In the genomic region with DNA sequence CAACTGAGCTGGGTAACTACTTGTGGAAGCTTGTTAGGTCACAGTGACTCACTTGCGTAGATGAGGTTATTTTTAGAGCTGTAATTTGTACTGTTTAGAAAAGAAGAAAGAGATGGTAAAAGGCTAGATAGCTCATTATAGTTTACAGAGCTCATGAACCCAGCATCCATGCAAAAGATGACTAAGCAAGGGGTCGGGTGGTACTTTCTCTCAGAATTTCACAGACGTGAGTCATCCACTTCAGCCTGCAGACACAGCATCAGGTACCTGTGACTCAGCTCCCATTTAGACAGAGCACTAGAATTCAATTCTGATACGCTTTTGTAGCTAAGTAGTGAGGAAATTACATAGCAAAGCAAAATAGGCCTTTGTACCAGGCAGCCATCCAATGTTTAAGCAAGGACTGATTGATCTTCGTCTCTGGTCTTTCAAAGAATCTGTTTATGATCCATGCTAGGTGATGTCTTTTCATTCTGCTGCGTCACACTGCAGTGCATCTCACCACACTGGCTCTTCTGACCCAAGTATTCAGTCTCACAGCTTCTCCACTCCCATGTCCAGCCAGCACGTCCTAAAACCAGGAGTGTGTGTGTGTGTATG, we compare ENCODE assay signal across 10 mouse cellular contexts.
A peak's percentile ranks its signal among the peaks of the same experiment; 100 is the strongest.
DNase-seq lines count a peak whose midpoint lies in the region; ATAC-seq and TF ChIP-seq lines count a peak whose summit lies in the region.
"Had no signal": no experiment of that assay in that cellular context is flagged by ENCODE, and none has a peak within 500 bp of the region (broad histone marks: within the 10 kb centered on the region; RNA-seq: fewer than 3 reads in every experiment).

No protein-coding gene starts in this region.

- no peaks in the 10 kb centered on the region for H3K36me3 ChIP-seq in lung, embryonic 14.5 days (ENCODE audit: insufficient read depth)
- H3K36me3 ChIP-seq in intestine, postnatal 0 days (ENCODE audit: control insufficient read depth, insufficient read depth), result no peaks in the 10 kb centered on the region
- H3K36me3 ChIP-seq in stomach, embryonic 14.5 days (ENCODE audit: control insufficient read depth, insufficient read depth, low read length), result no peaks in the 10 kb centered on the region
- H3K36me3 ChIP-seq in embryonic facial prominence, embryonic 10.5 days (replicated peaks), result no peaks in the 10 kb centered on the region

- no peaks in the 10 kb centered on the region; the same call in 1 of the 2 replicates for H3K4me1 ChIP-seq in lung, embryonic 14.5 days (ENCODE audit: insufficient read depth)
- H3K4me1 ChIP-seq in lung, adult 2 months (ENCODE audit: control insufficient read depth, insufficient read depth, low read length), result peaks cover 10% of the 10 kb centered on the region
- peaks cover 20% of the 10 kb centered on the region for H3K4me1 ChIP-seq in intestine, postnatal 0 days (replicated peaks; ENCODE audit: control insufficient read depth, insufficient read depth, low read length)
- no peaks in the 10 kb centered on the region for H3K4me1 ChIP-seq in stomach, embryonic 14.5 days (ENCODE audit: control insufficient read depth, insufficient read depth, low read length)
- peaks cover 9% of the 10 kb centered on the region for H3K4me1 ChIP-seq in embryonic facial prominence, embryonic 10.5 days

- no peak overlapping the region for H3K4me2 ChIP-seq in lung, embryonic 14.5 days
- H3K4me2 ChIP-seq in intestine, postnatal 0 days (replicated peaks; ENCODE audit: low read depth), result no peak overlapping the region
- H3K4me2 ChIP-seq in stomach, embryonic 14.5 days (replicated peaks; ENCODE audit: low read depth, low read length), result no peak overlapping the region

- no peak for ATAC-seq in lung, embryonic 14.5 days (ENCODE audit: insufficient read depth)
- ATAC-seq in intestine, postnatal 0 days, result peak; percentile 60; the same call in 1 of the 2 replicates
- no peak for ATAC-seq in stomach, embryonic 14.5 days (ENCODE audit: insufficient number of reproducible peaks, insufficient read depth, low FRiP score, low read depth)
- ATAC-seq: forebrain, embryonic 16.5 days had no signal

- H3K9me3 ChIP-seq in lung, embryonic 14.5 days (ENCODE audit: low read depth, low read length), result no peaks in the 10 kb centered on the region
- H3K9me3 ChIP-seq in intestine, postnatal 0 days (ENCODE audit: control insufficient read depth), result no peaks in the 10 kb centered on the region
- H3K9me3 ChIP-seq in stomach, embryonic 14.5 days (ENCODE audit: control insufficient read depth, low read depth, low read length), result no peaks in the 10 kb centered on the region
- H3K9me3 ChIP-seq in embryonic facial prominence, embryonic 10.5 days, result no peaks in the 10 kb centered on the region

- H3K9ac ChIP-seq in lung, embryonic 14.5 days, result no peak overlapping the region
- no peak overlapping the region for H3K9ac ChIP-seq in intestine, postnatal 0 days (ENCODE audit: low read depth, low read length)
- H3K9ac ChIP-seq in stomach, embryonic 14.5 days (replicated peaks; ENCODE audit: low read depth, low read length), result no peak overlapping the region

- peak overlapping the region; percentile 46; the same call in 1 of the 2 replicates for H3K27ac ChIP-seq in lung, embryonic 14.5 days (ENCODE audit: low read depth)
- H3K27ac ChIP-seq in intestine, postnatal 0 days (ENCODE audit: low read depth, low read length), result no peak overlapping the region
- peak overlapping the region; percentile 15; the same call in 1 of the 2 replicates for H3K27ac ChIP-seq in stomach, embryonic 14.5 days (ENCODE audit: low read length)
- H3K27ac ChIP-seq in embryonic facial prominence, embryonic 10.5 days (replicated peaks), result no peak overlapping the region

- H3K27me3 ChIP-seq in lung, embryonic 14.5 days (ENCODE audit: insufficient read depth, low read length), result no peaks in the 10 kb centered on the region
- H3K27me3 ChIP-seq in intestine, postnatal 0 days (replicated peaks; ENCODE audit: control insufficient read depth, insufficient read depth, low read length), result no peaks in the 10 kb centered on the region
- no peaks in the 10 kb centered on the region for H3K27me3 ChIP-seq in stomach, embryonic 14.5 days (ENCODE audit: control insufficient read depth, insufficient read depth, low read length)
- no peaks in the 10 kb centered on the region for H3K27me3 ChIP-seq in embryonic facial prominence, embryonic 10.5 days (replicated peaks; ENCODE audit: low read depth, poor library complexity, severe bottlenecking)

- peak; percentile 20 to 35 for DNase-seq in frontal cortex, postnatal 36 days (ENCODE audit: low spot score in 2 of 2)
- no peak for DNase-seq in frontal cortex, postnatal 14 days (ENCODE audit: low spot score in 2 of 2)
- peak; percentile 32 for DNase-seq in lung, embryonic 14.5 days
- no peak for DNase-seq in lung, adult 2 months
- no peak for DNase-seq in embryonic facial prominence, embryonic 10.5 days (ENCODE audit: low spot score)
- no peak for DNase-seq in cerebellum, postnatal 10 days
- DNase-seq: kidney, adult 11 months had no signal

- no peak for TF ChIP-seq POLR2A in lung, adult 2 months (IDR thresholded peaks at IDR 0.05; ENCODE audit: borderline replicate concordance, extremely low read depth, low read depth, low read length)

- WGBS in lung, embryonic 14.5 days, result 49% methylated on average over 7 of the region's 7 CpGs
- 54% methylated on average over 7 of the region's 7 CpGs for WGBS in lung, adult 2 months
- WGBS in intestine, postnatal 0 days, result 42% methylated on average over 7 of the region's 7 CpGs
- 56% methylated on average over 7 of the region's 7 CpGs for WGBS in stomach, embryonic 14.5 days
- WGBS in embryonic facial prominence, embryonic 10.5 days, result 80% methylated on average over 7 of the region's 7 CpGs

- H3K4me3 ChIP-seq in lung, embryonic 14.5 days (ENCODE audit: low read depth, low read length), result no peak overlapping the region
- no peak overlapping the region for H3K4me3 ChIP-seq in lung, adult 2 months (replicated peaks; ENCODE audit: extremely low read depth, low read depth, low read length)
- H3K4me3 ChIP-seq in intestine, postnatal 0 days (ENCODE audit: low read depth, low read length), result no peak overlapping the region
- no peak overlapping the region for H3K4me3 ChIP-seq in stomach, embryonic 14.5 days (ENCODE audit: low read depth, low read length)
- no peak overlapping the region for H3K4me3 ChIP-seq in embryonic facial prominence, embryonic 10.5 days

- TF ChIP-seq CTCF in lung, embryonic 14.5 days (IDR thresholded peaks at IDR 0.05; ENCODE audit: low read depth), result no peak
- no peak for TF ChIP-seq CTCF in lung, adult 2 months (IDR thresholded peaks at IDR 0.05; ENCODE audit: insufficient read depth, low read length)
- TF ChIP-seq CTCF in intestine, postnatal 0 days (IDR thresholded peaks at IDR 0.05; ENCODE audit: low read depth), result no peak

Comparison
In these comparisons a context has a peak if more than half of its experiments do, and no peak if none do; other contexts are left out.
1. DNase-seq: peak in frontal cortex, postnatal 36 days (2 of 2) and lung, embryonic 14.5 days (single experiment); none in frontal cortex, postnatal 14 days (0 of 2), lung, adult 2 months (single experiment), embryonic facial prominence, embryonic 10.5 days (single experiment) and cerebellum, postnatal 10 days (0 of 2).
2. H3K27ac ChIP-seq: peak in lung, embryonic 14.5 days (single experiment) and stomach, embryonic 14.5 days (single experiment); none in intestine, postnatal 0 days (single experiment) and embryonic facial prominence, embryonic 10.5 days (single experiment).